Mouse (Mus musculus) kidney, adult 2 months (tissue): ENCODE measurements around the gene Cd44.

Source experiments
- CTCF ChIP-seq: fragments of 200-500 bp; conservative IDR thresholded peaks from 2 replicates; pipeline ENCODE4 v1.5.1; 2011; ENCODE audit warnings: low read depth, mild to moderate bottlenecking, control low read depth, low read length, moderate library complexity, mixed read lengths; ENCODE audit not compliant: insufficient read depth, insufficient read length
- POLR2A ChIP-seq: fragments of 200-500 bp; IDR thresholded peaks from one replicate; pipeline ENCODE4 v1.6.1; 2011; ENCODE audit warnings: low read depth, low read length, control low read depth

- no peak for TF ChIP-seq CTCF
- TF ChIP-seq POLR2A, result no peak
Measured at GRCm38 (mm10) chr2:102928211-102928610, 26.7 kb upstream of the Cd44 start.
